Mouse (Mus musculus): Measurements from ENCODE around the gene Ehd1. TPM values are rescaled to one million over a fixed set of nuclear protein-coding genes. Genes with fewer than 3 reads are reported as not detected.

Gene Ehd1
- polyA plus RNA-seq, 1 experiment from 2014 or later: 80.0 TPM

DNA sequence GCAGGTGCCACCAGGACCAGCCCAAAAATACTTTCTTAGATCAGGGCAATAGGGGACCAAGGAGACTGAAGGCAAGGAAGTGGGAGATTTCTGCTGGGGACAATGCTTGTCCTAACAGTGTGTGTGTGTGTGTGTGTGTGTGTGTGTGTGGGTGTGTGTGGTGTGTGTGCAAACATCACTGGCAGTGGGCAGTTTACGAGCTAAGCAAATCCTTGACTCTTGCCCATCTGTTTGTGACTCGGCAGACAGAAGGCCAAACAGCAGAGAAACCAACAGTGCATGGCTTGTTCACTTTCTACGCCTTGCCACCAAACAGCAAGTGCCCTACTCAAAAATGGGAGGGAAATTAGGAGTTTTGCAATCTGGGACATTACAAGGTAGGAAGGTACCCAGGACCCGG lies 2.9 kb upstream of the Ehd1 start:
- H3K9me3 ChIP-seq (ENCODE audit: control insufficient read depth, low read length): no peaks in the 10 kb centered on the region
- no peaks in the 10 kb centered on the region for H3K27me3 ChIP-seq (ENCODE audit: control insufficient read depth, insufficient read depth, low read length)
- peaks cover 20% of the 10 kb centered on the region for H3K4me1 ChIP-seq (replicated peaks; ENCODE audit: control insufficient read depth, insufficient read depth, low read length)
- no peak overlapping the region for H3K4me3 ChIP-seq (replicated peaks; ENCODE audit: low read length)
- 87% methylated on average over 4 of the region's 4 CpGs for WGBS
- H3K36me3 ChIP-seq (replicated peaks; ENCODE audit: control insufficient read depth, insufficient read depth): no peaks in the 10 kb centered on the region
- H3K27ac ChIP-seq: no peak overlapping the region
- DNase-seq (ENCODE audit: low spot score) (no peak), ATAC-seq (ENCODE audit: low FRiP score) (no peak)
- H3K4me2 ChIP-seq (replicated peaks): no peak overlapping the region
- H3K9ac ChIP-seq: no peak overlapping the region

DNA sequence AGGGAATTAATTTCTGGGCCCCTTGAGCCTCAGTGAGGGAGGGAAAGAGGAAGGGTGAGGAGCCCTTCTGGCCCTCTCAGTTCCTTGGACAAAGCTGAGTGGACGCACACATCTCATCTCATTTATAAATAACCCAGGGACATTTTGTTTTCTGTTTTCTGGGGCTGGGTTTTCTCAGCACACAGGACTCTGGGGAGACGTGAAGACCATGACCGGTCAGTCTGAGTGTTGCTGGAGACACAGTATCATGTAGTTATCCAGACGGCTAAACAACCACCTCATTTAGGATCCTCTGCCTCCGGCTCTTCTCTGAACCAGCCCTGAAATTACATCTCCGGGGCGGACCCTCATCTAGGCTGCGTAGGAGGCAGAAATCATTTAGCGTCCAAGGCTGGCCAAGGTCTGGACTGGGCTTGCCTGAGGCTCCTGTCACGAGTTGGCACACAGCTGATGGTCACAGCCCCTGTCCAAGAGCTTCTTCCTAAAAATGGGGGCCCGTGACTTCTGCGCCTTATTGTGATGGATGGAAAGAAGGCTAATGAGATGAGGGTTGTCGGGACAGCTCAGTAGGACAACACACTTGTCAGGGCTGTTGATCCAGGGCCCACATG lies 2.4 kb upstream of the Ehd1 start:
- Histone ChIP-seq H3K27ac (no peak overlapping the region), H3K9me3 (ENCODE audit: control insufficient read depth, low read length) (no peaks in the 10 kb centered on the region), H3K4me1 (replicated peaks; ENCODE audit: control insufficient read depth, insufficient read depth, low read length) (peaks cover 25% of the 10 kb centered on the region), H3K4me2 (replicated peaks) (no peak overlapping the region), H3K36me3 (replicated peaks; ENCODE audit: control insufficient read depth, insufficient read depth) (no peaks in the 10 kb centered on the region), H3K27me3 (ENCODE audit: control insufficient read depth, insufficient read depth, low read length) (no peaks in the 10 kb centered on the region), H3K4me3 (replicated peaks; ENCODE audit: low read length) (no peak overlapping the region), H3K9ac (no peak overlapping the region)
- ATAC-seq (ENCODE audit: low FRiP score) (no peak), DNase-seq (ENCODE audit: low spot score) (no peak)
- 92% methylated on average over 13 of the region's 13 CpGs for WGBS

DNA sequence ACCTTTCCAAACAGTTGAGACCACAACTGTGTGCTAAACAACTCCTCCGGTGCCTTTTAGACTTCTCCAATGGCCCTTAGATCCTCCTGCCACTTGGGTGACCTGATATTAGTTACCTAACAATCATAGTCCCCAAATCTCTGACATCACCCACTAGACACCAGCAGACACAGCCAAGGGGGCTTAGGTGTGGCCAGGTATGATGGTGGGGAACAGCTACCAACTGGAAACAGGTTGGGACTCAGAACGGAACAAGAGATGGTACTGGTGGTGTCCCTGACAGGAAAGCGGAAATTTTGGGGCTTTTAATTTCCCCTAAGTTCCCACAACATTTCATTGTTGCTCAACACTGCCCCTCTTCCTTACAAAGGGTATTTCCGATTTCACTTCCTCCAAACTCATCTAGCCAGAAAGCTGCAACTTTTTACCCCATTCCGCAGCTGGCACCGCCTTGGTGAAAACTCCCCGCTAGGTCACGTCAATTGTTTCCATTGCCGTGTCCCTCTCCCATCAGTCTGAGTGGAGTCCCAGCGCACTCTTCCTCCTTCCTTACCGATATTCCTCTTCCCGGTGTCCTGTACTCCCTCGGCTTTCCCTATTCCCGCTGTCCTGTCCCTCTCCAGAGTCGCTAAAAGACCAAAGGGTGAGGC lies 660 bp upstream of the Ehd1 start:
- H3K4me2 ChIP-seq (replicated peaks): peak overlapping the region; percentile 97
- DNase-seq (ENCODE audit: low spot score): peak; percentile 37
- peaks cover 4% of the 10 kb centered on the region; the same call in 1 of the 2 replicates for H3K36me3 ChIP-seq (replicated peaks; ENCODE audit: control insufficient read depth, insufficient read depth)
- WGBS: 7% methylated on average over 15 of the region's 15 CpGs
- peak overlapping the region; percentile 63 for H3K9ac ChIP-seq
- H3K27me3 ChIP-seq (ENCODE audit: control insufficient read depth, insufficient read depth, low read length): no peaks in the 10 kb centered on the region
- ATAC-seq (ENCODE audit: low FRiP score): no peak
- H3K4me1 ChIP-seq (replicated peaks; ENCODE audit: control insufficient read depth, insufficient read depth, low read length): peaks cover 35% of the 10 kb centered on the region
- H3K4me3 ChIP-seq (replicated peaks; ENCODE audit: low read length): peak overlapping the region; percentile 85
- H3K27ac ChIP-seq: peak overlapping the region; percentile 71
- H3K9me3 ChIP-seq (ENCODE audit: control insufficient read depth, low read length): no peaks in the 10 kb centered on the region

DNA sequence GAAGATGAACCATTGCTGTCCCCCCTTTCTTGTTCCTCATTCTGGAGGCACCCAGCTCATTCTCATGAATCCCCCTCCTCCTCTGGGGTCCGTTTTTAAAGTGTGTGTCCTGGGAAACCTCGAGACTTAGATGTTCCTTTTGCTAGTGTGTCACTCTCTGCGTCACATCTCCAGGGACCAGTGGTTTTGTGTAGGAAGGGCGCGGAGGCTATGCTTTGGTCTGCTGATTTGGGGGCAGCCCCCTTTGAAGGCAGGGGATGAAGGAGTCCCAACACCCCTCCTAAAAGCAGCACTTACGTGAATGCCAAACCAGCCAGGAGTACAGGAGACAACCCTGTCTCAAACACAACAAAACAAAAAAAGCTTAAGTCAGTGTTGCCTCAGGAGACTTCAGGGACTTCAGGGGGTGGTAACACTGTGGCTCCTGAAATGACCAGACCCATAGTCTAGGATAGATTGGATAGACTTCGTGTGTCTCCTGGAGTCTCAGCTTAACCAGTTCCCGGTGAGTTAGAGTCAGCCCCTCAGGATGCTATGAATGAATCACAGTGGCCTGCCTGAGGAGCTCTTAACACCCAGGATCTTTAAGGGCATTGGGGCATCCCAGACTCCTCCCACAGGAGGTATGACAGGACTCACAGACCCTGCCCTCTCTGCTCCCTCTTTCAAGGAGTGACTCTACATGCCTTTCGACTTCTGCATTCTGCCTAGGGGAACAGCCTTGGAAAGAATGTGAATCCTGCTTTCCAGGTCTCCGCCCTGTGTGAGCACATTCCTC lies 1.3 kb downstream of the Ehd1 start:
- Histone ChIP-seq H3K9ac (peak overlapping the region; percentile 84), H3K4me2 (replicated peaks) (peak overlapping the region; percentile 97), H3K27ac (0 out of 2 replicates have a peak overlapping the region, but pooled peaks have one; percentile 53), H3K4me1 (replicated peaks; ENCODE audit: control insufficient read depth, insufficient read depth, low read length) (peaks cover 35% of the 10 kb centered on the region), H3K36me3 (replicated peaks; ENCODE audit: control insufficient read depth, insufficient read depth) (peaks cover 24% of the 10 kb centered on the region), H3K4me3 (replicated peaks; ENCODE audit: low read length) (peak overlapping the region; percentile 85), H3K27me3 (ENCODE audit: control insufficient read depth, insufficient read depth, low read length) (no peaks in the 10 kb centered on the region), H3K9me3 (ENCODE audit: control insufficient read depth, low read length) (no peaks in the 10 kb centered on the region)
- DNase-seq (ENCODE audit: low spot score) (no peak), ATAC-seq (ENCODE audit: low FRiP score) (no peak)
- 3% methylated on average over 10 of the region's 10 CpGs for WGBS

DNA sequence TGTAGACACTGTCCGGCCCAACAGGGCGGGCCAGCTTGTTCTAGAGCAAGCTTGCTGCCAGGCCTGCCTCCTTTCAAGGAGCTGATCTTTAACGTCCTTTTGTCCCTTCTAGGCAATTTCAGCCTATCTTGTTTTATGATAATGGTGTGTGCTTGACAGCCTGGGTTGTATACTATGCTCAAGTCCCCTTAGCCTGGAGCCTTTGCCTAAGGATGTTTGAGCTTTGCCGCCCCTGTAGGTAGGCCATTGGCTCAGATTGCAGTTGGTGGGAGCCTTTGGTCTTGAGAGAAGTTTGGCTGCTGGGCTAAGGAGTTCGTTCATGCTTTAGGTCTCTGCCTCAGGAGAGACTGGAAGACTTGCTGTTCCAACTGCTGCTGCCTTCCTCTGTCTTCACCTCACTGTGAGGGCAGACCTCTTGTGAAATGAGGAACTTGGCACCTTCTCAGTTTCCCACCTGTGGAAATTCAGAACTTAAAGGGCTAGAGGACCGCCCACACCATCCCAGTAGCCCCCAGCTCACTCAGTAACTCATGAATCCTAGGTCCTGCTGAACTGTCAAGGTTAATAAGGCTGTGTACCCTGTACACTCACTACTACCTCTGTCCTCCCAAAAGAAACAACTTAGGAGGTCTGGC lies 2.0 kb downstream of the Ehd1 start:
- Histone ChIP-seq H3K4me3 (replicated peaks; ENCODE audit: low read length) (peak overlapping the region; percentile 85), H3K27me3 (ENCODE audit: control insufficient read depth, insufficient read depth, low read length) (no peaks in the 10 kb centered on the region), H3K9ac (peak overlapping the region; percentile 84), H3K27ac (no peak overlapping the region), H3K4me2 (replicated peaks) (peak overlapping the region; percentile 97), H3K9me3 (ENCODE audit: control insufficient read depth, low read length) (no peaks in the 10 kb centered on the region), H3K4me1 (replicated peaks; ENCODE audit: control insufficient read depth, insufficient read depth, low read length) (peaks cover 35% of the 10 kb centered on the region), H3K36me3 (replicated peaks; ENCODE audit: control insufficient read depth, insufficient read depth) (peaks cover 31% of the 10 kb centered on the region)
- ATAC-seq (ENCODE audit: low FRiP score): no peak
- WGBS: 39% methylated on average over 6 of the region's 6 CpGs
- DNase-seq (ENCODE audit: low spot score): no peak

DNA sequence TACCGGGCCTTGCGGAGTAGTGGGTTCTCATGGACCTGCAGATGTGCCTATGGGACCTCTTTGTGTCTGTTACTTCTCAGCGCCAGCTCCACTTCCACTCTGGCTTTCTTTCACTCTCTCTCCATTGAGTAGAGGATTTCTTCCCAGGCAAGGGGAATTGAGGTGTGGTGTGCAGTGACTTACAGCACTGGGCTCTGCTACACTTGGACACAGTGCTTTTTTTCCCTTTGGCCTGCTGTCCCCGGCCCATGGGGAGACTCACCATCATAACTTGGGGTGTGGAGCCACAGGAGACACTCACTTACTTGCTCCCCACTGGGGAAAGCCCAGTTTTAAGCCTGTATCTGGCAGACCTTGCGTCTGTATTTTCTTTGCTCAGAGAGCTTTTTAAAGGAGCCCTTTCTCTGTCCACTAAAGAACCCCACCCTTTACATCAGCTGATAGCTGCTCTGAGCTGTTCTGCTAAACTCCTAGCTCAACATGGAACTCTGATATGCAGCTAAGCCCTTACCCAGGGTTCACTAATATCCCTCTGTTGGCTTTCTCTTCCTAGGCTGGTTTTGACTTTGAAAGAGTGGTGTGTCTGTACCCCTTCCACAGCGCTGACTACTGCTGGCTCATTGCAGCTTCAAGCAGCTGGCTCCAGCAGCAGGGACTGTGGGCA lies 3.1 kb downstream of the Ehd1 start:
- Histone ChIP-seq H3K9me3 (ENCODE audit: control insufficient read depth, low read length) (no peaks in the 10 kb centered on the region), H3K36me3 (replicated peaks; ENCODE audit: control insufficient read depth, insufficient read depth) (peaks cover 41% of the 10 kb centered on the region), H3K4me1 (replicated peaks; ENCODE audit: control insufficient read depth, insufficient read depth, low read length) (peaks cover 35% of the 10 kb centered on the region), H3K27ac (no peak overlapping the region), H3K4me3 (replicated peaks; ENCODE audit: low read length) (peak overlapping the region; percentile 85; the same call in 1 of the 2 replicates), H3K4me2 (replicated peaks) (peak overlapping the region; percentile 97), H3K9ac (peak overlapping the region; percentile 84), H3K27me3 (ENCODE audit: control insufficient read depth, insufficient read depth, low read length) (no peaks in the 10 kb centered on the region)
- 84% methylated on average over 6 of the region's 6 CpGs for WGBS
- ATAC-seq (ENCODE audit: low FRiP score) (no peak), DNase-seq (ENCODE audit: low spot score) (no peak)

DNA sequence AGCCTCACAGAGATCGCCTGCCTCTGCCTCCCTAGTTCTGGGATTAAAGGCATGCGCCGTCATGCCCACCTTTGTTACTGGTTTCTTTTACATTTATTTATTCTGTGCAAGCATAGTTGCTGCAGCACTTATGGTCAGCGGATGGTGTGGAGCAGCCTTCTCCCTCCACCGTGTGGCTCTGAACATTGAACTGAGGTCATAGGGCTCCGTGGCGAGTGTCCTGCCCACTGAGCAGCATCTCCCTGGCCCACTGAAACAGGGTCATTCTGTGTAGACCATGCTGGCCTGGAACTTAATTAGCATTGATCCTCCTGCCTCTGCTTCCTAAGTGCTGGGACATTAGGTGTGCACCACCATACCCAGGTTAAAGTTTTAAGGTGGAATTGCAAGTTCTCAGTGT lies 4.0 kb downstream of the Ehd1 start:
- Histone ChIP-seq H3K9ac (no peak overlapping the region), H3K4me3 (replicated peaks; ENCODE audit: low read length) (no peak overlapping the region)
- ATAC-seq (ENCODE audit: low FRiP score): no peak

DNA sequence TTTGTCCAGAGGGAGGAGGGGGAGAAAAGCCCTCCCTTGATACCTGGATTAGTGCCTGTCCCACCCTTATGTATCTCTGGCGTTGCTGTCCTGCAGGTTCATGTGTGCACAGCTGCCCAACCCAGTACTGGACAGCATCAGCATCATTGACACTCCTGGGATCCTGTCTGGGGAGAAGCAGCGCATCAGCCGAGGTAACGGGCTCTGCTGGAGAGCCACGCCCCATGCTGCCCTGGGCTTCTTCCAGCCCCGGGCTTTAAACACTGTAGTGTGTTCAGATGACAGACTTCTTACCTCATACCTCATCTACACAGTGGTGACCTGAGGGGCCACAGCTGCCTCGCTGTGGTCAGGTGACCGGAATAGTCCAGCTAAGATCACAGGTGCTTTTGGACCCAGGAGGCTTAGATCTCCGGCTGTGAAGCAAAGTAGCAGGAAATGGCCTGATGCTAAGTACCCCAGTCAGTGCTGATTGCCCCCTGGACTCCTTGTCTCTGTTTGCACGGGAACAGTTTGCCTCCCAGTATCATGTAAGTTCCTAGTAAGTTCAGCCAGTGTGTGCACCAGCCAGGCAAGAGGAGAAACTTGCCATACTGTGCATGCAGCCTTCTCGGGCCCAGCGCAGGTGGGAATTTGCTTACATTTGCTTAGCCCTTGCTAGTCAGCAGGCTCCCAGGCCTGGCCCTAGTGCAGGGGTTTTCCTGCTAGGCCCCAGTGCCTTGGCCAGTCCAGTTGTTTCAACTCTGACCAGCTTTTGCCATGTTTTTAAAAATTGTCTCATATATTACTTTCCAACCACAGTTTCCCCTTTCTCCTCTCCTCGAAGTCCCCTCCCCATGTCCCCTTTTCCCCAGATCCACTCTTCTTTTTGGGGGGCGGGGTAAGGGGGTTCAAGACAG lies 4.8 kb downstream of the Ehd1 start:
- no peaks in the 10 kb centered on the region for H3K9me3 ChIP-seq (ENCODE audit: control insufficient read depth, low read length)
- H3K27me3 ChIP-seq (ENCODE audit: control insufficient read depth, insufficient read depth, low read length): no peaks in the 10 kb centered on the region
- 93% methylated on average over 14 of the region's 14 CpGs for WGBS
- DNase-seq (ENCODE audit: low spot score): no peak
- no peak overlapping the region for H3K4me3 ChIP-seq (replicated peaks; ENCODE audit: low read length)
- no peak overlapping the region for H3K9ac ChIP-seq
- peaks cover 57% of the 10 kb centered on the region for H3K36me3 ChIP-seq (replicated peaks; ENCODE audit: control insufficient read depth, insufficient read depth)
- no peak for ATAC-seq (ENCODE audit: low FRiP score)
- H3K27ac ChIP-seq: no peak overlapping the region
- no peak overlapping the region for H3K4me2 ChIP-seq (replicated peaks)
- H3K4me1 ChIP-seq (replicated peaks; ENCODE audit: control insufficient read depth, insufficient read depth, low read length): peaks cover 27% of the 10 kb centered on the region

More for the DNA sequence above, 4.0 kb downstream of the Ehd1 start:
- Histone ChIP-seq H3K9me3 (ENCODE audit: control insufficient read depth, low read length) (no peaks in the 10 kb centered on the region), H3K4me2 (replicated peaks) (no peak overlapping the region), H3K27me3 (ENCODE audit: control insufficient read depth, insufficient read depth, low read length) (no peaks in the 10 kb centered on the region), H3K27ac (no peak overlapping the region), H3K4me1 (replicated peaks; ENCODE audit: control insufficient read depth, insufficient read depth, low read length) (peaks cover 34% of the 10 kb centered on the region), H3K36me3 (replicated peaks; ENCODE audit: control insufficient read depth, insufficient read depth) (peaks cover 49% of the 10 kb centered on the region)
- 92% methylated on average over 7 of the region's 7 CpGs for WGBS
- DNase-seq (ENCODE audit: low spot score): no peak
